Mouse (Mus musculus): Measurements from ENCODE around the gene Mindy1. TPM values are rescaled to one million over a fixed set of nuclear protein-coding genes. Genes with fewer than 3 reads are reported as not detected.

Mindy1 gene
- total RNA-seq, 4 experiments from 2014 or later: 19.5 to 23.8 (median 21.3) TPM

GRCm38 (mm10) chr3:95267855-95268254, 13.3 kb upstream of the Mindy1 start:
- no peak for DNase-seq (ENCODE audit: low spot score)

DNA sequence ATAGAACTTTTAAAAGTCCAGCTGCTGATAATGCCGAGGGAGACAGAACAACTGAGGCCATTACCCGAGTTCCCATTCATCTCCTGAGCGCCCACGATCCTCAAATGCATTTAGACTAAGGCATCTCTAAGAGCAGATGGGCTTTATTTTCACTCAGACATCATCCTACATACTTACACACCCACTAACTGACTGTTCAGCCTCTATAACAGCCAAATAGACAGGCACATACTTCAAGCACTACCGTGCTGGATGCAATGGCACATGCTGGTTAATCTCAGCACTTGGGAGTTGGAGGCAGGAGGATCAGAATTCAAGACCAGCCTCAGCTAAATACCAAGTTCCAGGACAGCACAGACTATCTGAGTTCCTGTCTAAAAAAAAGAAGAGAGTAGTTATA, 11.4 kb upstream of the Mindy1 start:
- no peak for DNase-seq (ENCODE audit: low spot score)

DNA sequence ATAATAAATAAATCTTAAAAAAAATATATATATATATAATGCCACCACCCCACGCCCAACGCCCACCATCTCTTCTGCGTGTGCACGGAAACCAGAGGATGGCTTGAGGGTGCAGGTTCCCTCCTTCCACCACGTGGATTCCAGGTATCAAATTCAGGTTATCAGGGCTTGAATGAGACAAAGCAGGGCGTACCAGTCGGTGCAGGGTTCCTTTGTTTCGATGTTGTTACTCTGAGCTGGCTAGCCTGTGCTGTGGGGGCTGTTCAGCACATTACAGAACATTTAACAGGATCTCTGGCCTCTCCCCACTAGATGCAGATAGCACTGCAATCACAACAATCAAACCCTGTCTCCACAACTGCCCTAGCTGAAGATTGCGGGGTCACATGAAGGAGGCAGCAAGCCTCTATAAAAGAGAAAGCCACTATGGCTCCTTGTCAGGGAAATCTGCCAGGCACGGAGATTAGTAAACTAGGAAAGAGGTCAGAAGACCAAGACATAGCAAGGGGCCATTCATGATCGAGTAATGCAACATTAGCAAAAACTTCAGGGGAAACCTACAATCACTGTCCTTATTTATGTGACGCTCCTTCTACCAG, 10.3 kb upstream of the Mindy1 start:
- no peak for DNase-seq (ENCODE audit: low spot score)

DNA sequence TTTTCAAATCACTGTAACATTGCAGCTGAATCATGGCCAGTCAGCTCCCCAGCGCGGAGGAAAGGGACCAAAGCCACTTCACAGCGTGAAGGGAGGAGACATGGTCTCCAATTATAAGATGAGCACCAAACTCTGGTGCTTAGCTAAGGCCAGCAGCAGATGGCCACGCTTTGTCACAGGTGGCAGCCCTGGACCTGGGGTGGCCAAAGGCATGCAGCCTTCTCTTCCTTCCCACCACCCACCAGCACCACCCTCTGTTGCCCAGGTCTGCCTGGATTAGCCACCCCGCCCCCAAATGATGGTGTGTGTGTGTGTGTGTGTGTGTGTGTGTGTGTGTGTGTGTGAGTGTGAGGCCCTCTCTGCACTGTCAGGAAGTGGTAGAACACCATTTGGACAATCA, 7.7 kb upstream of the Mindy1 start:
- no peak for DNase-seq (ENCODE audit: low spot score)

DNA sequence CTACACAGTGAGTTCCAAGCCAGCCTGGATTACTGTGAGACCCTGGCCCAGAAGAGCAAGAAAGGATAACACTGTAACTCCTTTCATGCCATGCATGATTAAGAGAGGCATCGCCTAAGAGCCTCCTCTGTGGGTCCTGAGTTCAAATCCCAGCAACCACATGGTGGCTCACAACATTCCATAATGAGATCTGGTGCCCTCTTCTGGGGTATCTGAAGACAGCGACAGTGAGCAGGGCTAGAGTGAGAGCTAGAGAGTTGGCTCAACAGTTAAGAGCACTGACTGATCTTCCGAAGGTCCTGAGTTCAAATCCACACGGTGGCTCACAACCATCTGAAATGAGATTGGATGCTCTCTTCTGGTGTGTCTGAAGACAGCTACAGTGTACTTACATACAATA, 6.7 kb upstream of the Mindy1 start:
- DNase-seq (ENCODE audit: low spot score): no peak

DNA sequence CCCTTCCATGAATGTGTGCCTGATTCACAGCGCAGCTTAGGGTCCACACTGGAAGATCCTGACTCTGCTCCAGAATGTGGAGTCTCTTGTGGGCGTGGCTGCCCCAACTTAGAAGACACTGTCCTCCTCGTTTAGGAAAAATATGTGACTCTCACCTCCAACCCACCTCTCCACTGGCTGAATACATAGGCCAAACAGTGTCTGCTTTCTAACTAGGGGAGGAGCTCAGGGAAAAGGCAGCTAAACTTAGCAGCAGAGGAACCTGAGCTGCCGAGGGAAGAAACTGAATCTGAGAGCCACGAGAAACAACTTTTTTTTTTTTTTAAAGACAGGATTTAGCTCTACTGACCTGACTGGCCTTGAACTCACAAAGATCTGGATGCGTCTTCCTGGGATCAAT, 6.0 kb upstream of the Mindy1 start:
- DNase-seq (ENCODE audit: low spot score): no peak

DNA sequence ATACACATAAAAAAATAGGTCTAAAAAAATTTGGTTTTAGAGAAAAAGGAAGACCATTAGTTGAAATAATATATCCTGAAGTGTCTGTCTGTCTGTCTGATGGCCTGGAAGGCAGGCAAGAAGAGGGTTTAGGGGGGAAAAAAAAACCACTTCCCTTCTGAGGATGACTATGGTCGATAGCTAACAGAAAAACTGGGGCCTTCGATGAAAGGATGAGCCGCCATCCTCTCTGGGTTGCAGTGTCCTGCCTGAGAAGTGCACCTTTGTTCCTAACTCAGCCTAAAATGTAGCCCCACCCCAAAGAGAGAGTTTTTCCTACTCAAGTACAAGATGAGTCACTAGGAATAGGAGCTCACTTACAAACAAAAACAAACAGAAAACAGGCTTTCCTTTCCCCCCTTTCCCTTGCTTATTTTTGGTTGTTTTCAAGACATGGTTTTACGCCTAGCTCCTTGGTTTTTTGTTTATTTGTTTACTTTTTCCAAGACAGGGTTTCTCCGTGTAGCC, 4.7 kb upstream of the Mindy1 start:
- DNase-seq (ENCODE audit: low spot score): no peak

GRCm38 (mm10) chr3:95277149-95277551, 4.0 kb upstream of the Mindy1 start:
- peak; percentile 37 for DNase-seq (ENCODE audit: low spot score)

DNA sequence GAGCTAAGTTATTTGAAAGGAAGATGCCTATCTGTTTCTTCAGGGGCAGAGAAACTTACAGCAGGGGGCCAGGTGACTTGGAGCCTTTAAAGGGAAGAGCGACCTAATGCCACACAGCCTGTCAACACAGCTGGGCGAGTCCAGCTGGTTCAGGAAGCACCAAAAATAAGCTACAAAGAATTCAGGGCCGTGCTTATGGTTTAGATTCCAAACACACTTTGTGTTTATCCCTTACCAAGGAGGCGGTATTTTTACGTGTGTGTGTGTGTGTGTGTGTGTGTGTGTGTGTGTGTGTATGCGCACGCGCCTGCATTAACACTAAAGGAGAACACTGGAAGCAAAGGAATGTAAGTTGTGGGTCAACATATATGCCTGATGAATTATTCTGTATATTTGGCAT, 398 bp upstream of the Mindy1 start:
- DNase-seq (ENCODE audit: low spot score): no peak

DNA sequence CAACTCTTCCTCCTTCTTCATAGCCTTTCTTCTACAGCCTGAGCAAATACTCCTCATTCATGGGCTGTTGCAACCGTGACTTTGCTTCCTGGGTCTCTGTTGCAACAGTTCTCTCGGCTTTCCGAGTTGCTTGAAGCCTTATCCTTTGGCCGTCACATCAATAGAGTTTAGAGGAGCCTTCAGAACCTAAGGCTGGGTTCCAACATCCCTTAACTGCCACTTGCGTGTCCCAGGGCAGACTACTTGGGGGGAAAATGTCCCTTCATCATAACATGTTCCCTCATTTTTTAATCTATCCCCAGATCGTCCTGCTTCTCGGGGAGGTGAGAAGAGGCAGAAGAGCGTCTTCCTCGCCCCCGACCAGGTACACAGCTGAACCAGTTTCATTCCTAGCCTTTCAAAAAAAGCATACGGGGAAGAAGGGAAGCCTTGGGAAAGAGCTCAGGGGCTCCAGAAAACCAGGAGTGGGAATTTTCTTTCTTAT, 1.3 kb downstream of the Mindy1 start:
- peak; percentile 61 for DNase-seq (ENCODE audit: low spot score)

- DNase-seq (ENCODE audit: low spot score): peak; percentile 78
Measured at GRCm38 (mm10) chr3:95282865-95283588, 1.9 kb downstream of the Mindy1 start.

GRCm38 (mm10) chr3:95283589-95283941, 2.4 kb downstream of the Mindy1 start:
- DNase-seq (ENCODE audit: low spot score): peak; percentile 21

DNA sequence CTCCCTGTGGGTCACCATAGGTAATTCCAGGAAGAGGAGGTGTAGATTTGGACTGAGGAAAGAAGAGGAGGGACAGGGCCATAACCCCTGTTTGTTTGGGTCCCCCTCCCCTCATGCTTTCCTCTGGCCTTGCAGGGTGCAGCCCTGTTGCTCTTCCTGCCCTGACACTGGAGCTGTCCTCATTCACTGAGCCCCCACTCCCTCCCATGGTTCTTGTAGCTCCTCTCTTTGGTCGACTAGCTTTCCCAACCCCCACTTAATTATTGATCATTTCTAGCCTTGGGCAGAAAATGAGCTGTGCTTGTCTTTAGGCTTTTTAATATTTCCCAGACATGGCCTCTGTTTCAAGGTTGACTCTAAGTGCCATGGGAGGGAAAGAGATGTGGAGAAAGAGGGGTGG, 2.9 kb downstream of the Mindy1 start:
- no peak for DNase-seq (ENCODE audit: low spot score)

GRCm38 (mm10) chr3:95284501-95285281, 3.5 kb downstream of the Mindy1 start:
- no peak for DNase-seq (ENCODE audit: low spot score)

- no peak for DNase-seq (ENCODE audit: low spot score)
Measured at GRCm38 (mm10) chr3:95285390-95285789, 4.2 kb downstream of the Mindy1 start.

GRCm38 (mm10) chr3:95286011-95286410, 4.9 kb downstream of the Mindy1 start:
- DNase-seq (ENCODE audit: low spot score): no peak

DNA sequence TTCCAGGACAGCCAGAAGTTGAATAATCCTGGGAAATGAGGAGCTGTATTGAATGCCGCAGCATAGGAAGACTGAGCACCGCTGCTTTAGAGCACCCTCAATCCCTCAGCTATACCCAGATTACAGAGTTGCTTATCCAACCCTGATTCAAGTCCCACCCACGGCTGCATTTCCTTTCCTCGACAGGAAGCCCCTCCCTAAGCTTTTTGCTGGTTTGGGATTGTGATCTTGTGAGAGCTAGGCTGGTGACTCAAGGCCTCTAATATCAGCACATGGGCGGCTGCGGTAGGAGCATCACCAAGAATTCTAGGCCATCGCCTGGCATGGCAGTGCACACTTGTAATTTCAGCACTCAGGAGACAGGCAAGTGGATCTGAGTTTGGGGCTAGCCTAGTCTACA, 5.4 kb downstream of the Mindy1 start:
- DNase-seq (ENCODE audit: low spot score): peak; percentile 55

DNA sequence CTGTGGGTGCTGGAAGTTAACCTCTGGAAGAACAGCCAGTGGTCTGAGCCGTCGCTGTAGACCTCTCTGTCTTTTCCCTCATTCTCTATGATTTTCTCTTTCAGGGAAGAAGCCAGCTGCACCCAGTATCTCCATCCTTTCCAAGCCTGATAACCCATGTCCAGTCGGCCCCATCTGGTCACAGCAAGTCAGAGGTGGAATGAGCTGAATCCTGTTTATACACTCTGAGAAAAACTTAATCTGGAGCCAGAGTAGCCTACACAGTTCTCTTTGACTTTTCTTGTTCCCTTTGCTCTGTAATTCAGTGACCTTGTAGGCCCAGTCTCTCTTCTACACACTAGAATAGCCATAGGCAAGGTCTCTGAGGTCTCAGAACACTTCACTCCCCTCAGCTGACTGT, 6.4 kb downstream of the Mindy1 start:
- DNase-seq (ENCODE audit: low spot score): no peak

DNA sequence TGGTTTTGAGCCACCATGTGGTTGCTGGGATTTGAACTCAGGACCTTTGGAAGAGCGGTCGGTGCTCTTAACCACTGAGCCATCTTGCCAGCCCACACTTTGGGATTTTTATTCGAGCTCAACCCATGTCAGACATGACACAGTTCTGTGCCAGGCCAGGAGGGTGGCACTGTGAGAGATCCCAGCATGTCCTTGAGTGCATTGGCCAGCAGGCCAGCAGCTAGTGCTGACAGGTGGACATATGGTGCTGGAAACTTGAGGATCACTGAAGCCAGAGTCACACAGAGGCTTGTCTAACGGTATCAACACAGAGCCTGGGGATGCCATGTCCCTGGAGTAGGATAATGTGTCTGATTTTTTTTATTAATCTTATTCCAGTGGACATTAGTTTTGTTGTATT, 8.3 kb downstream of the Mindy1 start:
- DNase-seq (ENCODE audit: low spot score): no peak

DNA sequence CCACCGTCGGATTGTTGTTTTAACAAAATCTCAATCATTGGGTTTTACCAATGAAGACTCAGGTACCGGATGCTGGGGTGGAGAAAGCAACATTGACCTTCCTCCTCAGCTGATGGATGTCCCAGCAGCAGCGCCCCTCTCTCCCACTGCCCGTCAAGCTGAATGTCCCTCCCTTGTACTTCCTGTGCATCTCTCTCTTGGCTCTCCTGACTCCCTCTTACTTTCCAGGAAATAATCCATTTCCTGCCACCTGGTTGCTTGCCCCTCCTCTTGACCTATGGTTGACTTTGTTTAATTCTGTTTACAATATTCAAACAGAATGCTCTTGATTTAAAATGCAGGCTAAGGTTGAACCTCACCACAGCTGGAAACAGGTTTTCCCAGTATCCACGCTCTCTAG, 9.0 kb downstream of the Mindy1 start:
- no peak for DNase-seq (ENCODE audit: low spot score)

DNA sequence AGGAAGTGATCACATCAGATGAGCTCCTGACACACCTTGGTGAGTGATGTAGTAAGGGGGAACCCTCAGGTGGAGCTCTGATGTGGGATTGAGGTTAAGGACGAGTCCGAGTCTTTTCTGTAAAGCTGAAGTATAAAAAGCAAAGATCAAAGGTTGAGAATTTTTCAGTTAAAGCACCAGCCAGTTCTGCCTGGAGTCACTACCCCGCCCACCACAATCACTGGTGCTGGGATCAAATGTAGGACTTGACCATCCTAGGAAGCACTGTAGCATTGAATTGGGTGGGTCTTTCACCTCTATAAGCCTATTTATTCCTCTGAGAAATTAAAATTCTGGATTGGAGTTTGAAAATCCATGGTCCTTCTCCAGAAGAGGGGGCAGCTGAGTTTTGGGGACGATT, 9.9 kb downstream of the Mindy1 start:
- no peak for DNase-seq (ENCODE audit: low spot score)

DNA sequence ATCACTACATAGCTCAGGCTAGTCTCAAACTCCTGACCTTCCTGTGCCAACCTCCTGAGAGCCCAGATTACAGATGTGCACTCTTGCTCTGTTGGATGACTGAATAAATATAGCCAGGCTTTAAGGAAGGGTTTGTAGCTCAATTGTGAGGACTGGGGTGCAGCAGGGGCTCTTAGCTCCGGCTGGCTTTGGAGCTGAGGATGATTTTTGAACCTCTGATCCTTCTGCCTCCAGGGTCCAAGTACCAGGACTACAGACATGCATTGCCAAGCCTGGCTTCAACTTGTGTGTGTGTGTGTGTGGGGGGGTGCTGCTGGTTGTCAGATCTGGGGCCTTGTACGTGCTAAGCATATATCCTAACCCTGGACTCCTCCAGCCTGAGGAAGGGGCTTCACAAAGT, 11.8 kb downstream of the Mindy1 start:
- DNase-seq (ENCODE audit: low spot score): no peak

DNA sequence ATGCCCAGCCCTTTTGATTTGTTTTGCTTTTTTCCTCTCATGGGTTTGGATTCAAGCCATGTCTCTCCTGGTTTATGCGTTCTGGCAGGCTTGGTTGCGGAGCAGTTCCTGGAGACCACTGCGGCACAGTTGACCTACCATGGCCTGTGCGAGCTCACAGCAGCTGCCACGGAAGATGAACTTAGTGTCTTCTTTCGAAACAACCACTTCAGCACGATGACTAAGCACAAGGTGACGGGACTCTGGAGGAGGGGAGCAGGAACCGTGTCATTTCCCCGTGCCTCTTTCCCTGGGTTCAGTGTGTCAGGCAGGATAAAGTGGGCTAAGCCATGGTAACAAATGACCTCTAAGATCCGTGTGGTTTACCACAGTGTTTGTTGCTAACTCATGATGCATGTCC, 12.4 kb downstream of the Mindy1 start:
- DNase-seq (ENCODE audit: low spot score): no peak

Measured in heart, adult 8-10 months (tissue).